Mouse (Mus musculus) layer of hippocampus, adult 6 months (tissue): ENCODE measurements around the gene Lap3. TPM values are rescaled to one million over a fixed set of nuclear protein-coding genes. Genes with fewer than 3 reads are reported as not detected.

ENCODE experiments used
- long read RNA-seq, 2 experiments: library from polyadenylated mRNA; unstranded; transcript quantifications; one replicate each; pipeline ENCODE4 v2.0.0; 2019 to 2020
- polyA plus RNA-seq: library from polyadenylated mRNA; unstranded; fragments of <200 nt; fragmentation: Nextera tagmentation; gene quantifications from 2 replicates; pipeline ENCODE4 v1.2.3, GENCODE M21; 2021

The Lap3 gene
- 98.4 and 98.7 TPM in 2 replicates for polyA plus RNA-seq
- long read RNA-seq, experiment 1, transcript Lap3-201 (13 exons, 2,267 nt) = major isoform, 205 of 255 reads
- long read RNA-seq, experiment 1, partial matches to known transcripts = 39 of 255 reads
- long read RNA-seq, experiment 1, other reads (novel, unspliced or antisense) = 9 of 255 reads
- long read RNA-seq, experiment 2, transcript Lap3-201 (13 exons, 2,267 nt) = major isoform, 392 of 457 reads
- long read RNA-seq, experiment 2, partial matches to known transcripts = 45 of 457 reads
- long read RNA-seq, experiment 2, other reads (novel, unspliced or antisense) = 20 of 457 reads

GRCm38 (mm10) chr5:45493191-45494092, at the start of gene Lap3:
Gene Lap3, plus strand, starts transcription at chr5:45493374.

GRCm38 (mm10) chr5:45449831-45450716, 43.1 kb upstream of the Lap3 start, which contains the start of gene Qdpr:
Gene Qdpr, minus strand, starts transcription at chr5:45450236.

GRCm38 (mm10) chr5:45453451-45453850, 39.7 kb upstream of the Lap3 start, which contains the start of gene Clrn2:
Gene Clrn2, plus strand, starts transcription at chr5:45453751.

GRCm38 (mm10) chr5:45519960-45520808, 27.0 kb downstream of the Lap3 start, which contains the start of gene Med28:
Gene Med28, plus strand, starts transcription at chr5:45520229.

Other genes starting within 250 kb of the Lap3 start
- gene Qdpr, start 43.1 kb upstream of the Lap3 start, polyA plus RNA-seq = 371 and 471 TPM in 2 replicates
- 0.21 and 0.70 TPM in 2 replicates for gene Clrn2, start 39.6 kb upstream of the Lap3 start, polyA plus RNA-seq
- gene Med28, start 26.9 kb downstream of the Lap3 start, polyA plus RNA-seq = 420 and 422 TPM in 2 replicates
- 1.5 and 1.6 TPM in 2 replicates for gene Fam184b, start 146.2 kb downstream of the Lap3 start, polyA plus RNA-seq
- gene Ncapg, start 176.5 kb downstream of the Lap3 start, polyA plus RNA-seq = 0.10 and 0.14 TPM in 2 replicates